Mouse (Mus musculus): Measurements from ENCODE around the gene Anks1b.

GRCm38 (mm10) chr10:90616622-90617021 lies 743.3 kb downstream of the Anks1b start:
- TF ChIP-seq CTCF (conservative IDR thresholded peaks at IDR 0.05; ENCODE audit: insufficient read depth, insufficient read length, low read depth, low read length) (no peak), POLR2A (IDR thresholded peaks at IDR 0.05; ENCODE audit: low read depth, low read length) (no peak)

Measured in kidney, adult 2 months (tissue).